22 mouse cellular contexts compared by ENCODE assay signal in the genomic region with DNA sequence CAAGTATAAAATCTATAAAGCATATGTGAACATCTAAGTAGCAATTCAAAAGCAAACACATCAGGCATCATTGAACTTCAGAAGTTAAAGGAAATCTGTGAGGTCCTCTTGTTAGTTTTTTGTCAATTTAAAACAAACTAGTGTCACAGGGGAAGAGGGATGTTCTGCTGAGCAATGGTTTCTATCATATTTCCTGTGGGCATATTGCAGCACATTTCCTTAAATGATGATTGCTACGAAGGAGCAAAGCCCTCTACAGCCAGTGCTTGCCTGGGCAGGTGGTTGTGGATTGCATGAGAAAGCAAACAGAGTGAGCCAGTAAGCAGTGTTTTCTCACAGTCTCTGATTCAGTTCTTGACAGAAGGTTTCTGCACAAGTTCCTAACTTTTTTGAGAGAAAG. TPM values are rescaled to one million over a fixed set of nuclear protein-coding genes. Genes with fewer than 3 reads are reported as not detected.
A peak's percentile ranks its signal among the peaks of the same experiment; 100 is the strongest.
DNase-seq lines count a peak whose midpoint lies in the region; ATAC-seq lines count a peak whose summit lies in the region.
"Had no signal": no experiment of that assay in that cellular context is flagged by ENCODE, and none has a peak within 500 bp of the region (broad histone marks: within the 10 kb centered on the region; RNA-seq: fewer than 3 reads in every experiment).

No protein-coding gene starts in this region.

- H3K27me3 ChIP-seq in megakaryocyte, embryonic 14.5 days (replicated peaks) = no peaks in the 10 kb centered on the region
- H3K27me3 ChIP-seq: CH12.LX, Patski had no signal

- intact Hi-C loops in heart, postnatal 25 days (cut with DNase I) = no loop called here
- intact Hi-C loops in left cerebral cortex, postnatal 36 days (cut with DNase I) = no loop called here

- DNase-seq in heart, adult 11 months = peak; percentile 60
- no peak for DNase-seq in heart, postnatal 25 days (ENCODE audit: low spot score)
- peak; percentile 60 for DNase-seq in 416B (ENCODE audit: low read depth)
- no peak for DNase-seq in left cerebral cortex, postnatal 36 days (ENCODE audit: low spot score in 2 of 2)
- DNase-seq: adrenal gland, adult 2 months; adrenal gland, adult 8-10 months; adrenal gland, postnatal 10 days; adrenal gland, postnatal 14 days; adrenal gland, postnatal 25 days; adrenal gland, postnatal 36 days; B cell, adult 2 months; cerebellum, adult 11 months; cerebellum, adult 11-12 months; cerebellum, adult 18-20 months; cerebellum, adult 2 months had no signal

- H3K4me3 ChIP-seq in megakaryocyte, embryonic 14.5 days (replicated peaks) = peak overlapping the region; percentile 59

- H3K9me3 ChIP-seq in megakaryocyte, embryonic 14.5 days = no peaks in the 10 kb centered on the region
- H3K9me3 ChIP-seq: G1E had no signal

- H3K4me1 ChIP-seq in megakaryocyte, embryonic 14.5 days = peaks cover 28% of the 10 kb centered on the region

- H3K36me3 ChIP-seq in megakaryocyte, embryonic 14.5 days (replicated peaks; ENCODE audit: low read length) = peaks cover 34% of the 10 kb centered on the region

- ATAC-seq in megakaryocyte, adult 5-6 weeks (ENCODE audit: poor library complexity, severe bottlenecking) = no peak
- ATAC-seq: activated CD4-positive, CD25-positive, alpha-beta regulatory T cell, adult 4 months; CD4-positive, CD25-positive, alpha-beta regulatory T cell, adult 4 months; Patski had no signal

RNA-seq across cellular contexts. Expression of a gene that starts 36.0 kb away (rescaled TPM):
- 100 to 1,000 TPM; 846 to 861 TPM for total RNA-seq in heart, postnatal 25 days (2021)
- polyA plus RNA-seq in megakaryocyte, embryonic 14.5 days (2012; ENCODE audit: insufficient read depth, low replicate concordance) = 5.0 and 30.7 TPM in 2 replicates
- 101 and 115 TPM in 2 replicates for total RNA-seq in megakaryocyte, adult 5-6 weeks (2015)
- total RNA-seq in megakaryocyte, adult 5-6 weeks (2017) = 31.5 and 37.8 TPM in 2 replicates
- total RNA-seq in left cerebral cortex, postnatal 36 days (2021) = 10 to 100 TPM; 38.7 to 44.6 TPM

Comparison
In these comparisons a context has a peak if more than half of its experiments do, and no peak if none do; other contexts are left out.
1. DNase-seq: peak in heart, adult 11 months (single experiment) and 416B (single experiment); none in heart, postnatal 25 days (single experiment) and left cerebral cortex, postnatal 36 days (0 of 2).
2. RNA of a gene that starts 36.0 kb away (total RNA-seq): 846 to 861 TPM in heart, postnatal 25 days; 31.5 to 115 TPM in megakaryocyte, adult 5-6 weeks and 38.7 to 44.6 TPM in left cerebral cortex, postnatal 36 days; every median in the first group is over 4 times any median in the second.